Mouse (Mus musculus) hindbrain, embryonic 16.5 days (tissue): ENCODE measurements around the gene Tnpo1. TPM values are rescaled to one million over a fixed set of nuclear protein-coding genes. Genes with fewer than 3 reads are reported as not detected.
A peak's percentile ranks its signal among the peaks of the same experiment; 100 is the strongest.

Source experiments
- ATAC-seq: fragments of 200-750 bp; cut with Nextera tagmentation; 2 replicates; pipeline ENCODE4 v1.8.0; 2017; ENCODE audit warnings: moderate TSS enrichment, moderate library complexity
- H3K27ac ChIP-seq: fragments of 300-500 bp; sonication (generic); 2 replicates; pipeline ENCODE4 v1.5.1; 2014; ENCODE audit warnings: low read depth, mild to moderate bottlenecking, control low read depth, low read length, moderate library complexity
- H3K27me3 ChIP-seq: fragments of 300-500 bp; sonication (generic); replicated peaks from 2 replicates; pipeline ENCODE4 v1.6.1; 2014; ENCODE audit warnings: low read length; ENCODE audit not compliant: control insufficient read depth, insufficient read depth
- H3K36me3 ChIP-seq: fragments of 300-500 bp; sonication (generic); 2 replicates; pipeline ENCODE4 v1.6.1; 2014; ENCODE audit warnings: mild to moderate bottlenecking, low read length, moderate library complexity, mixed read lengths; ENCODE audit not compliant: control insufficient read depth, insufficient read depth
- H3K4me1 ChIP-seq: fragments of 300-500 bp; sonication (generic); 2 replicates; pipeline ENCODE4 v1.6.1; 2014; ENCODE audit warnings: low read depth, low read length; ENCODE audit not compliant: control insufficient read depth, insufficient read depth
- H3K4me2 ChIP-seq: fragments of 300-500 bp; sonication (generic); 2 replicates; pipeline ENCODE4 v1.6.1; 2014; ENCODE audit warnings: mild to moderate bottlenecking, low read length, control low read depth, moderate library complexity
- H3K4me3 ChIP-seq: fragments of 300-500 bp; sonication (generic); 2 replicates; pipeline ENCODE4 v1.5.1; 2014; ENCODE audit warnings: mild to moderate bottlenecking, low read length, control low read depth, moderate library complexity
- H3K9ac ChIP-seq: fragments of 300-500 bp; sonication (generic); 2 replicates; pipeline ENCODE4 v1.6.1; 2014; ENCODE audit warnings: low read depth, mild to moderate bottlenecking, control low read depth, low read length, moderate library complexity
- H3K9me3 ChIP-seq: fragments of 300-500 bp; sonication (generic); 2 replicates; pipeline ENCODE4 v1.6.1; 2014; ENCODE audit warnings: mild to moderate bottlenecking, low read length, moderate library complexity; ENCODE audit not compliant: control insufficient read depth
- WGBS: fragments of 180-500 bp; shearing (Covaris S2); extraction: QIAGEN DNeasy Blood & Tissue Kit; methylation state at CpG from one replicate; pipeline ENCODE4 v1.1.7; 2014; 5-methylcytosine and 5-hydroxymethylcytosine counted together
- polyA plus RNA-seq: library from polyadenylated mRNA; unstranded; fragments of >200 nt; fragmentation: Nextera tagmentation; extraction: Ambion mirVana; gene quantifications from 2 replicates; pipeline ENCODE4 v1.2.1, GENCODE M21; 2015

Tnpo1 gene
- polyA plus RNA-seq, 1 experiment from 2014 or later, result 36.2 TPM

DNA sequence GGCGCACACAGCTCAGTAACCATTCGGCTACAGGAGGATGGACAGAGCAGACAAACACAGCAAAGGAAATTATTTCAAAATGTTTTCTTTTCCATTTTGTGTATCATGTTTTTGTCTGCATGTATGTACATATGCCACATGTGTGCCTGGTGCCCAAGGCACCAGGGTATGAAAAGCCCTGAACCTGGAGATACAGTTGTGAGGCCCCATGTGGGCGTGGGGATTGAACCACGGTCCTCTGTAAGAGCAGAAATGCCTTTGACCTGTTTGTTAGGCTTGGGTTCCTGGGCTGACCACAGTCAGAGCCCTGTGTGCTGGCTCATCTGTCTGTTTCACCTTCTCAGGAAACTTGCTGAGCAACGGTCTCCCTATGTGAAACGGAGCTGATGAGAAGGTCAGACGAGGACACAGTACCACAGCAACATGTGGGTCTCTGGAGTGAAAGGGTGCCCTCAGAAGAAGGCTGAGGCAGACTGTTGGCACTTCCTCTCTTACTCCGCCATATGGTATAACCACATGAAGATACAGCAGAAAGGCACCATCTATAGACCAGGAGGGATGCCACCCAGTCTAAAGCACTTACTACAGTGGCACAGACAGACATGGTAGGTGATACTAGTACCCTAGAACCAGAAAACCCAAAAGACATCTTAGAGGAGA lies 23.7 kb downstream of the Tnpo1 start:
- Histone ChIP-seq H3K9me3 (no peaks in the 10 kb centered on the region), H3K27ac (no peak overlapping the region), H3K4me1 (no peaks in the 10 kb centered on the region), H3K4me2 (no peak overlapping the region), H3K27me3 (no peaks in the 10 kb centered on the region), H3K9ac (no peak overlapping the region), H3K4me3 (no peak overlapping the region), H3K36me3 (peaks cover 2% of the 10 kb centered on the region; the same call in 1 of the 2 replicates)
- 91% methylated on average over 8 of the region's 8 CpGs for WGBS
- ATAC-seq, result no peak

DNA sequence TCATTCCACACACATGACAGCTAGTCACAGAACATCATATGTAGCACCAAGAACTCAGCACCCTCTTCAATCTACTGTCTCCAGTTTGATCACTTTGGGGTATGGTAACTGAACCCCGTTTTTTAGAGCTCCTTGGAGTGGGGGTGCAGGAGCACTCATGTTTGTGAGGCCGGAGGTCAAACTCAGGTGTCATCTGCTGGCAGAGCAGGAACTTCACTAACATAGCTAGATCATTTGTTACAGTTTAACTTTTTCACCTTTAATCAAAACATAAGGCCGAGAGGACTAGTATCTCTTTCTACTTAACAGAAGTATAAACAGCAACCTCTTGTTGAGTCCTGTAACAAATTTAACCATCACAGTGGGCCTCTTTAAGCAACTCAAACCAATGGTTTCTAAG lies 26.6 kb downstream of the Tnpo1 start:
- Histone ChIP-seq H3K9me3 (no peaks in the 10 kb centered on the region), H3K4me3 (no peak overlapping the region), H3K4me2 (no peak overlapping the region), H3K9ac (no peak overlapping the region), H3K4me1 (peaks cover 14% of the 10 kb centered on the region), H3K36me3 (no peaks in the 10 kb centered on the region), H3K27me3 (no peaks in the 10 kb centered on the region), H3K27ac (no peak overlapping the region)
- no peak for ATAC-seq
- 92% methylated on average over 3 of the region's 3 CpGs for WGBS

DNA sequence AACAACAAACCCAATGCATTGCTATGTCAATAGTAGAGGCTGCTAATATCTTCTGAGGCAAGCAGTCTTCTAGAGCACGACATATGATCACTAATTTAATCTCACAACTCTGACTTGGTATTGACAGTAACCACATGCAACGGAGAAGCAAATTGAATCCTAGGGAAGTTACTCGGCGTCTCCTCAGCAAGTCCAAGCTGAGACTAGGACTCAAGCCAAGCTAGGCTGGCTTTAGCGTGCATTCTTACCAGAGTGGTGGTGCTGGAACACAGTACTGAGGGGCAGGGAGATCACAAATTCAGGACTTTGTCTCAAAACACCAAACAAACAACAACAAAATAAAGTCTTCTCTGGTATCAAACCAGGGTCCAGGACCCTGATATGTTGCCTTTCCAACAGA lies 28.6 kb downstream of the Tnpo1 start:
- H3K27ac ChIP-seq, result no peak overlapping the region
- H3K4me1 ChIP-seq, result peaks cover 16% of the 10 kb centered on the region
- H3K4me3 ChIP-seq, result no peak overlapping the region
- H3K36me3 ChIP-seq, result no peaks in the 10 kb centered on the region
- 64% methylated on average over 5 of the region's 5 CpGs for WGBS
- ATAC-seq, result no peak
- H3K27me3 ChIP-seq, result no peaks in the 10 kb centered on the region
- no peak overlapping the region for H3K9ac ChIP-seq
- no peak overlapping the region for H3K4me2 ChIP-seq
- no peaks in the 10 kb centered on the region for H3K9me3 ChIP-seq

DNA sequence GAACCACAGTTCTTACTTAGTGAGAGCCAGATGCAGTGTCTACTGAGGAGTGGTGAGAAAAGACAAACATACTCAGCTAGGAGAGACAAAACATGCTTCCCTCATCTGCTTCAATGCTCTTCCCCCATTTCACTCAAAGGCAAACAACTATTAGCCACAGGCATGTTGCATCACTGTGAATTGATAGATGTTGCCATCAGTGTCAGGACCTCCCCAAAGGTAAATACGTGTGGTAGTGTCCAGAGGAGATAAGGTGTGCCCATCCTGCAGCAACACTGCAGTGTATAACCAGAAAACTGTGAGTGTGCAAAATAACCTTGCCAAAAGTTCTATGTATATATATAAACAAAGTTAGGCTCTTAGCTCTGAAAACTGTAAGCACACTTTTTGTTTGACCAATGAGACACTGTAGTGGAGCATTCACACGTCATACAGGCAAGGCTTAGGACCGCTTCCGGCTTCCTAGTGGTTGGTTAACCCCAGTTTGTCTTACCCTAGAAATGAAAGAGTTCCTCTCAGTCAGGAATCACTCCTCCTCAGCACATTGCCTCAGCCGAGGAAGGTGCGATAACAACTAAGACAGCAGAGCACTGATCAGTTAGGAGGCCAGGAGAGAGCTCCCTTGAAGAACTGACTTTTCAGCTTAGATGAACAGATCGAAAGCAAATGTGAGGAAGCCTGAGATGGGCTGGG lies 29.6 kb downstream of the Tnpo1 start:
- 88% methylated on average over 7 of the region's 7 CpGs for WGBS

DNA sequence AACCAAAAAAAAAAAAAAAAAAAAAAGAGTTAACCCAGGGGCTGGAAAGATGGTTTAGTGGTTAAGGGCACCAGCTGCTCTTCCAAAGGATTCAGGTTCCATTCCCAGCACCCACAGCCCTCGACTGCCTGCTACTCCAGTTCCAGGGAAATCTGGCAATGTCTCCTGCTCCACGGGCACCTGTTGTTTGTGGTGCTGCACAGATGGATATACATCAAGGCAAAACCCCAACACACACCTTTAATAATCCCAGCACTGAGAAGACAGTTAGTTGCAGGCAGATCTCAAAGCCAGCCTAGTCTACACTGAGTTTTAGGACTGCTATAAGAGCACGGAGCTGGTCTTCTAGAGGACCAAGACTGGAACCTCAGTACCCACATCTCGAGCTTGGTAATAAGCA lies 30.2 kb downstream of the Tnpo1 start:
- no peaks in the 10 kb centered on the region for H3K27me3 ChIP-seq
- H3K27ac ChIP-seq, result no peak overlapping the region
- 89% methylated on average over 4 of the region's 4 CpGs for WGBS
- no peak overlapping the region for H3K9ac ChIP-seq
- no peak for ATAC-seq
- H3K9me3 ChIP-seq, result no peaks in the 10 kb centered on the region
- no peak overlapping the region for H3K4me3 ChIP-seq
- peaks cover 24% of the 10 kb centered on the region for H3K4me1 ChIP-seq
- H3K4me2 ChIP-seq, result no peak overlapping the region
- no peaks in the 10 kb centered on the region for H3K36me3 ChIP-seq

More for the DNA sequence above, 29.6 kb downstream of the Tnpo1 start:
- H3K36me3 ChIP-seq, result no peaks in the 10 kb centered on the region
- H3K9me3 ChIP-seq, result no peaks in the 10 kb centered on the region
- H3K9ac ChIP-seq, result no peak overlapping the region
- H3K27me3 ChIP-seq, result no peaks in the 10 kb centered on the region
- peaks cover 20% of the 10 kb centered on the region for H3K4me1 ChIP-seq
- H3K4me3 ChIP-seq, result no peak overlapping the region
- no peak overlapping the region for H3K27ac ChIP-seq
- H3K4me2 ChIP-seq, result no peak overlapping the region
- ATAC-seq, result no peak

DNA sequence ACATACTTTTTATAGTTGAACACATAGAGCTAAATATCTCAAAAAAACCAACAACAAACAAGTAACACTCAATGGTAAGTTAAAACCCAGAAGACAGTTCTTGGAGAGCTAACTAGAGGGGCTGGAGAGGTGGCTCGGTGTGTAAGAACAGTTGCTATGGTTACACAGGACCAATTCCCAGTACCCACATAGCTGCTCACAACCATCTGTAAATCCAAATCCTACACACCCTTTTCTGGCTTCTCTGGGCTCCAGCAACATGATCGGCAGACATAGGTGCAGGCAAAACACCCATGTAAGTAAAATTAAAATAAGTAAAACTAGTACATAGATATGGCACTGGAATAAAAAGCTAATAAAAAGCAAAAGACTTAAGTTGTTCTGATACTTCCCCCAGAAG lies 31.3 kb downstream of the Tnpo1 start:
- Histone ChIP-seq H3K9ac (no peak overlapping the region), H3K36me3 (no peaks in the 10 kb centered on the region), H3K27ac (no peak overlapping the region), H3K4me3 (no peak overlapping the region), H3K27me3 (no peaks in the 10 kb centered on the region), H3K4me2 (no peak overlapping the region), H3K4me1 (peaks cover 29% of the 10 kb centered on the region), H3K9me3 (no peaks in the 10 kb centered on the region)
- no peak for ATAC-seq
- 40% methylated on average over 2 of the region's 2 CpGs for WGBS

DNA sequence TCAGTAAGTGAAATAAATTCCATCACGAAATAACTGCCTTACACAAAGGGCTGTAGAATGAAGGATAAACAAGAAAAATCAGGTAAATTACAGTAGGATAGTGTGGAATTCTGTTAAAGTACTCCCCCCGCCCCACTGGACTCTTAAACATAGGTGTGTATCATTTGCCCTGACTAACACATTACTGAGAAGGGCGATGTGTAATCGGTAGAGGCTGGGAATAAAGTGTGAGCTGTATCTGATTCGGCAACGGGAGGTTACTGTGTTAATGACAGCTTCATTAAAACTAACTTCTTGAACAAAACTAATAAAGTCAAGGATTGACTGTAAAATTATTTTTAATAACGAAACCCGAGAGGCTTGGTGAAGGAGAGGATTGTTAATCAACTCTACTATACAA lies 34.7 kb downstream of the Tnpo1 start:
- Histone ChIP-seq H3K36me3 (peaks cover 5% of the 10 kb centered on the region), H3K4me2 (peak overlapping the region; percentile 92), H3K9me3 (no peaks in the 10 kb centered on the region), H3K9ac (no peak overlapping the region), H3K4me1 (peaks cover 32% of the 10 kb centered on the region), H3K27me3 (no peaks in the 10 kb centered on the region), H3K4me3 (no peak overlapping the region), H3K27ac (no peak overlapping the region)
- 19% methylated on average over 8 of the region's 8 CpGs for WGBS
- ATAC-seq, result no peak

DNA sequence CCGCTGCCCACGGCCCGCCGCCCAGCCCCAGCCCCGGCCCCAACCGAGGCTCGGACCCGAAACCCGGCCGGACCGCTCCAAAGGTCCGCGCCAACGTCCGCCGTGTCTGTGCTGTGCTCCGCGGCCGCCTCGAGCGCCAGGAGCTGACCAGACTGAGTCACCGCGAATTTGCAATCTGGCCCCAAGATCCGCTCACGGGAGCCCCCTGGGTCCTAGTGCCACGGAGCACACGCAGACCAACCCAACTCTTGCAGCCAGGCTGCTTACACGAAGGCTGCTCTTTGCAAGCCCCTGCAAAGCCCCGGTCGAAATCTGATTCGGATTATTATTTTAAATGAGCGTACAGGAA lies 35.3 kb downstream of the Tnpo1 start:
- Histone ChIP-seq H3K4me1 (peaks cover 32% of the 10 kb centered on the region), H3K4me2 (peak overlapping the region; percentile 92), H3K27me3 (no peaks in the 10 kb centered on the region), H3K9ac (peak overlapping the region; percentile 85), H3K36me3 (peaks cover 5% of the 10 kb centered on the region), H3K27ac (peak overlapping the region; percentile 94), H3K9me3 (no peaks in the 10 kb centered on the region), H3K4me3 (peak overlapping the region; percentile 83)
- peak; percentile 90 for ATAC-seq
- WGBS, result 0% methylated on average over 32 of the region's 32 CpGs

DNA sequence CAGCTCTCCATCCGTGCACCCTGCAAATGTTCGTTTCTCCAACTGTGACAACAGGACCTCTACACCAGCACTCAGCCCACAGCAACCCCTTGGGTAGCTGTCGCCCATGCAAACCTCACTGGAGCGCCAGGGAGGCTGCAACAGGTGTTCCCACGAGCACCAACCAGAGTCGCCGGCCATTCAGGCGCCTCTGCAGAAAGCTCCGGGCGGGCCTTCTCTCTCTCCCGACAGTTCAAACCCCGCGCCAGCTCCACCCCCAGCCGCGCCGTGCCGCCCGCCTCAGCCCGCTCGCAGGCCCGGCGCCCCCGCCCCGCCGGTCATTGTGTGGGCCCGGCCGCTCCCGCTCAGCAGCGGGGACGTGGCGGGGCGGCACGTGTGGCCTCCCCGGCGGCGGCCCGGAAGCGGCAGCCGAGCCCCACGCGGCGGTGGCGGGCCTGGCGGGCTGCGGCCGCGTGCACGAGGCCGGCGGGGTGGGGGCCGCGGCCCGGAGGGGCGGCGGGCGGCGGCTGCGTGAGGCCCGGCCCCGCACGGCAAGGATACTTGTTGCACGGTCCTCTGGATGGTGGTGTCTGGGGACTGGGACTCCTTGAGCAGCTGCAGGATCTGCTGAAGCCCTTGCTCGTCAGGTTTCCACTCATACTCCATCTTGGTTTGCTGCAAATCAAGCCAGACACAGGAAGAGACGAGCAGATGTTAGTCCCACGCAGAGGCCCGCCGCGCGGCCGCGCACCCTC lies 35.9 kb downstream of the Tnpo1 start:
- ATAC-seq, result peak; percentile 79
- Histone ChIP-seq H3K9me3 (no peaks in the 10 kb centered on the region), H3K27me3 (no peaks in the 10 kb centered on the region), H3K4me2 (peak overlapping the region; percentile 92), H3K4me1 (peaks cover 30% of the 10 kb centered on the region), H3K27ac (peak overlapping the region; percentile 94), H3K9ac (peak overlapping the region; percentile 85), H3K4me3 (peak overlapping the region; percentile 83), H3K36me3 (peaks cover 5% of the 10 kb centered on the region)
- WGBS, result under 1% methylated on average over 50 of the region's 71 CpGs
